Mouse (Mus musculus): ENCODE results near the gene 4933402N22Rik.
"Not testable (repeated sequence)": the region's sequence is repeated elsewhere in the genome, so short reads cannot be mapped to it uniquely, and the experiment has no call there.

The 4933402N22Rik gene

DNA sequence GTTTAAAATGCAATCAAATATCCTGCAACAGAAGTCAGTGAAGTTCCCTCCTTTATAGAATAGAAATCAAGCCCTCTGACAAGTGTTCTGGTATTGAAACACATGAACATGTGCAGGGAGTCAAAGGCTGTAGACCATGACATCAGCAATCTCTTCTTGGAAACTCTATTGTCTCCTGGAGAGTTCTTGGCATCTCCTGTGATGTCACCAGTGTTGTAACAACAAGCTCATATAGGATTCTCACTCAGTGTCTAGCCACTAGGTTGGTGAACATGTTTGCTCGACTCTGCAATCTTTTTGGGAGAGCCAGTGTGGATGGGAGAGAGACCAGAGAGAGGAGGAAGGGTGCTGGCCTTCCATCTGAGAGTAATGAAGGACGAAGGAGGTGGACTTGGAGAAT is at the start of gene 4933402N22Rik:
Gene 4933402N22Rik (plus strand): TSS at position 301 of the 400 bp plus-strand sequence.
- DNase-seq, result not testable (repeated sequence)

DNA sequence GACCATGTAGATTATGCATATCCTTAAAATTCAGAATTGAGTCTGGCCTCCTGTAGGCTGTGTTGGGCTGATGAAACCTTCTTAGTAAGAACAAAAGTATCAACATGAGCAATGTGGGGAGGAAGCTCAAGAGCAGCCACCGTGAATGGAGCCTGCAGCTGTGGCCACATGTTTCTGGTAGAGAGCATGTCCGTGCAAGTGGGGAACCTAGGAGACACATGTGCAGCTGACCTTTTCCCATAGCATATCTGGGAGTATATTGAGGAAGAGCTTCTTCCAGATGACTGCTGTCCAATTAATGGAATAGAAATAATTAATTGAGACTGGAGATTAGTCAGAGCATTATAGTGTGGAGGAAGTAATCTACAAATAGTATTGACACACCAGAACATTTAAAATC is 5.9 kb downstream of the 4933402N22Rik start:
- DNase-seq, result not testable (repeated sequence)

Measured in kidney, adult 18-20 months (tissue).